Mouse (Mus musculus) mouse trophoblast stem cell (cell line): ENCODE data around the gene Slc47a1.
"Not testable (repeated sequence)": the region's sequence is repeated elsewhere in the genome, so short reads cannot be mapped to it uniquely, and the experiment has no call there.

Experiments
- in situ Hi-C, 2 experiments: fragments of 300-500 bp; cut with MseI, MboI; formaldehyde crosslinking; loops; 2 replicates in 1 of 2; 3 replicates in 1 of 2; pipeline ENCODE4 v1.15.1; 2025

Gene Slc47a1

DNA sequence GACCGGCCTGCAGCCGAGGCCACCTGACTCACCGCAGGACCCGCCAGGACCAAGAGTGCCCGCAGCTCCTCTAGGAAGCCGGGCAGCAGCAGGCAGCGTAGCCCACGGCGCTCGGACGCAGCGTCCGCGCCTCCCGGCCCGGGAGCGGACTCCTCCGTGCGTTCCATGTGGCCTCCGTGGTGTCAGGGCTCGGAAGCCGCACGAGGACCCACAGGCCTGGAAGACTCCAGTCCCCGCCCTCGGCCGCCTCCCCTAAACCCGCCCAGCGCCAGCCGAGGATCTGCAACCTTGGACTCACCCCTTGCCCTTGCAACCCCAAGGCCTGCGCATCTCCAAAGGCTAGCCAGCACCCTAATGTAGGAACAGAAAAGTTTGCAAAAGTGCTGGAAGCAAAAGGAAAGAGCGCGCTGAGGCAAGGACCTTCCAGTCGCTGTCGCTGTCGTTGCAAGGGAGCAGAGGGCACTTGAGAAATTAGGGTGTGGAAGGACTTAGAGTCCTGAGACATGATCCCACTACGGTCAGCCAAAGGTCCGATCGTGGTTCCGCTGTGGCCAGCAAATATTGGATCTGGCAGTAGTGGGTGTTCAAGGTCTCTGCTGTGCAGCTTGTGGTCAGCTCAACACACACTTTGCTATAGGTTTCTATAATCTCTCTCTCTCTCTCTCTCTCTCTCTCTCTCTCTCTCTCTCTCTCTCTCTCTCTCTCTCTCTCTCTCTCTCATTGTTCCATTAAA, at the start of gene Slc47a1:
Slc47a1 (minus strand) TSS at position 465 of the 733 bp plus-strand sequence.
- in situ Hi-C loops, result no loop called here

DNA sequence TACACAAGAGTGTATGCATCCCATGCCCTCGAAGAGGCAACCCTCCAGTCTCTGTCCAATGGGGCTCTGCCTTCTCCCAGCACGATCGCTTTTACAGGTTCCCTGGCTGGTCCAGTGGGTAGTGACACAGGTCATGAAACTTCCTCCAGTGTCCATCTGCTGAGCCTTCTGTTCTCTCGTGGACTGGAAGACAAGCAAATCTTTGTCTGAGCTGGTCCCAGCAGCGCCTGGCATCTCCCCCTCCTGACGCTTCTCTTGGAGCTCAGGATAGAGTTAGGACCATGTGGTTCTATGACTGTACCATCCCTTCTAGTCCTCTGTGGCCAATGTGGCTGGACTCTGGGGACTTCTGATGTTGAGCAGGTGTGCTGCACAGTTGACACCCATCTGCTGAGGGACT, 41.1 kb upstream of the Slc47a1 start:
- in situ Hi-C loops, result loop anchor here (5.0 to 10.0 kb wide), 3 partner anchors 88 to 198 kb away; partner anchors contain the start of gene B9d1 (in 1 of the 2)

DNA sequence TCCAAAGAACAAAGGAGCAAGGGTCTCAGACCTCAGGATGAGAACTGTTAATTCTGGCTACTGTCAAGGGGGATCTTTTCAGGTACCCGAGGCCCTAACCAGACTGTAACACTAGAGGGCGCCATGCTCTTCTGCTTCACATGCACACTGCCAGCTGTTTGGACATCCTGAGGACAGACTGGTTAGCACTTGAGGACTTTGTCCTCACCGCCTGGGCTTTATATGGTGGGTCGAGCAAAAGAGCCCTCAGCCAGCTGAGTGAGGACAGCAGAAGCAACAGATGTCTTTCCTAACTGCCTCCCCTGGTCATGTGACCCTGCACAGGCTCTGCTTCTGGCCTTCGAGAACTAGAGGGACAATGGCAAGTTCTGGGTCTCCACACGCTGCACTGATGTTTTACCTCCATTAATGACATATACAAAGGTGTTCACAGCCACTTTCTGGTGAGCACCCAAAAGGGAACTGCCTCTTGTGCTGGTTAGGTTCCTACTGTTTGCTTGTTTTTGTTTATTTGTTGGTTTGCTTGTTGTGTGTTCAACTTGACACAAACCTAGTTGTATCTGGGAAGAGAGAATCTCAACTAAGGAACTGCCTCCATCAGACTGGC, 39.9 kb upstream of the Slc47a1 start:
- in situ Hi-C loops, result loop anchor here (5.0 to 10.0 kb wide), 3 partner anchors 89 to 199 kb away; partner anchors contain the start of gene B9d1 (in 1 of the 2)

DNA sequence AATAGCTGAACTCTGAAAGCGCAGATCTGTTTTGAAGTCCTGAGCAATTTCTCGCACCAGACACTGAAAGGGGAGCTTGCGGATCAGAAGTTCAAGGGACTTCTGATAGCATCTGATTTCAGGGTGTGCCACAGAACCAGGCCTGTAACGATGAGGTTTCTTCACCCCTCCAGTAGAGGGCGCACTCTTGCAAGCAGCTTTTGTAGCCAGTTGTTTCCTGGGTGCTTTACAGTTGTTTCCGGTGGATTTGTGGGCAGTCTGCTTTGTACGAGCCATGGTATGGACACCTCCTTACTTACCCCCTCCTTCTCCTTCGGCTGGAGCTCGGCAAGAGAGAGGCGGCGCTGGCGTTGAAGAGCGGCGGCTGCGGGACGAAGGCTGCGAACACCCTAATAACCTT, 38.4 kb upstream of the Slc47a1 start:
- in situ Hi-C loops, result loop anchor here (5.0 to 10.0 kb wide), 3 partner anchors 91 to 201 kb away; partner anchors contain the start of gene B9d1 (in 1 of the 2)

DNA sequence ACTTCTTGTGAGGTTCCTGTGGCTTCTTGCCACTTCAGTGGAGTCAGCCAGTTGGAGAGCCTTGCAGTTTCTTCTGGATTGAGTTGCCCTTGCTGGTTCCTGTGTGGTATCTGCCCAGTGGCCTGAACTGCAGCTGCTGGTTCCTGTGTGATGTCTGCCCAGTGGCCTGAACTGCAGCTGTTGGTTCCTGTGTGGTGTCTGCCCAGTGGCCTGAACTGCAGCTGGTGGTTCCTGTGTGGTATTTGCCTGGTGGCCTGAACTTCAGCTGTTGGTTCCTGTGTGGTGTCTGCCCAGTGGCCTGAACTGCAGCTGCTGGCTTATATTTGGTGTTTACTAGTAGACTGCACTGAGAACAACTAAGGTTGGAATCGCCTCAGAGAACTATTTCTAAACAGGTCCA, 37.3 kb upstream of the Slc47a1 start:
- in situ Hi-C loops, result loop anchor here (5.0 to 10.0 kb wide), 3 partner anchors 92 to 202 kb away; partner anchors contain the start of gene B9d1 (in 1 of the 2)

DNA sequence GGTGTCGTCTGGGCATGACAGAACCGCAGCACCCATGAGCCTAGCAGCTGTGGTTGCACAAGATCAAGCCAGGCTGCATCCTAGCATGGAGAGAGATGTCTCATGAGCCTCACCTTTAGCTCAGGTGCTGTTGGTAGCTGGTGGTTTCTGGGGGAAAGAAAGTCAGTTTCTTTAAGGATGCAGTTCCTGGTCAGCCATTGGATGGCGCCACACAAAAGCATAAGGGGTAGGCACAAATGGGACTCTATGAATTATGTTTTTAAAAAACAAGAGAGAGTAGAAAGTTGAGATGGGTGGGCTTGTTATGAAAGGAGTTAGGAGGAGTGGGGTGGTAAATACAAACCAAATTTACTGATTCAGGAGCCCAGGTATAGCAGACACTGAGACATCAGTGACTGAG, 36.4 kb upstream of the Slc47a1 start:
- in situ Hi-C loops, result loop anchor here (5.0 to 10.0 kb wide), 3 partner anchors 67 to 200 kb away; no protein-coding TSS in a partner anchor

DNA sequence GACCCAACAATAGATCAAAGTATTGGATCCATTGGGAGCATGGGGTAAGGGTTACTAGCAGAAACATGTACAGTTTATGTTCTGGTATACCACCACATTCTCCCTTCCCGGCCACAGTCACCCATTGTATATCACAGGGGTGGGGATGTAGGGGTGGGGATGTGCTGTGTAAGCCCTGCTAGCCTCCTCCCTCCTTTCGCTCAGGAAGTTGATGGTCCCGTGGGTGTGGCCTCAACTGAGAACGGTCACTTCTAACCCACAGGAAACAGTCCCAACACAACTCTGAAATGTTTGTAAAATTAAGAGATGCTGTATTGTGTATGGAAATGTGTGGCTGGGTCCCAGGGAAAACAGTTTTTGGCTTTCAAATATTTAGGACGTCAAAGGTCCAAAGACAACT, 35.3 kb upstream of the Slc47a1 start:
- in situ Hi-C loops, result loop anchor here (5.0 to 10.0 kb wide), 3 partner anchors 66 to 201 kb away; no protein-coding TSS in a partner anchor

DNA sequence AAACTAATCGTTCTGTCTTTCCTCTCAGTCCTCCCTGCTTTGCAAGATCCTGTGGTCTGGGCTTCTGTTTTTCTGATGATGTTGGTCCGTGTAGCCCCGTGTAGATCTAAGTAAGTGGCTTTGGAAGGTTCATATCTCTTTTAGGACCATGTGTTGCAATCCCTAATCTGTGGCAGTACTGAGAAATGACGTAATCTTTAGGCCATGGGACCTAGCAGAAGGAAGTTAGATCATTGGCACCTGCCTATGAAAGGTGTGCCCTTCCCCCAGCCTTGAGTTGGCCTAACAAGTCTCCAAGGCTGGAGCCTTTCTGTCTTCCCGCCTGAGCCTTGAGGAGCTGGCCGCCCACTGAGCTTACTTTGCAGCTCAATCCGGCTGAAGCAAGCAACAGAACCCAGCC, 33.7 kb upstream of the Slc47a1 start:
- in situ Hi-C loops, result loop anchor here (5.0 to 10.0 kb wide), 3 partner anchors 65 to 203 kb away; no protein-coding TSS in a partner anchor

DNA sequence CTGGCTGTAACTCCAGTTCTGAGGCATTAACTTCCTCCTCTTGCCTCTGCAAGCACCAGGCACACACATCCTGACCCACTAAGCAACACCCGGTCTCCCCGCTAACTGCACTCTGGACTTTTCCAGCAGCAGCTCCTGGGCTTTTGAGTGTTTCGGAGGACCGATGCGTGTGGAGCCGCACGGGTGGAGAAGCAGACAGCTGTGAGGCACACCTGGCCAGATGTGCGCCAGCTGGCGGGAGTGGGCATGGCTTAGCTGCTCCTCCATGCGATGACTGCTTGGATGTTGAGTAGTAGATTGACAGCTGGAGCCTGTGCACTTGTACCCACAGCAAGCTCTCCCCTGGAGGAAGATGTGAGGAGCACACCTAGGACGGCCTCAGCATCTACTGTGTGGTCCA, 33.1 kb upstream of the Slc47a1 start:
- in situ Hi-C loops, result loop anchor here (5.0 to 10.0 kb wide), 3 partner anchors 64 to 204 kb away; no protein-coding TSS in a partner anchor

DNA sequence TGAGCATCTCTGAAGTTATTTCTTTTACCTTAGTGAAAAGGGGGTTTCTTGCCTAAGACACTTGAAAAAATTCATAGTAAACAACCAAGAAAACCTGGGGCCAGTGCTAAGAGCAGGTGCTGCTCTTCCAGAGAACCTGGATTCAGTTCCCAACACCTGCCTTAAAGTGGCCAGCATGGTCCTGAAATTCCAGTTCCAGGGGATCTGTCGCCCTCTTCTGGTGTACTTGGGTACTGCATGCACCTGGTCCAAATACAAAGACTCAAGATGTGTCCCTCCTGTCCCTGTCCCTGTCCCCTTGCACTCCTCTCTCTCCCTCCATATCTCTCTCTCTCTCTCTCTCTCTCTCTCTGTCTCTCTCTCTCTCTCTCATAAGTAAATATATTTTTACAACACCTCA, 32.0 kb upstream of the Slc47a1 start:
- in situ Hi-C loops, result loop anchor here (5.0 to 10.0 kb wide), 3 partner anchors 63 to 205 kb away; no protein-coding TSS in a partner anchor

DNA sequence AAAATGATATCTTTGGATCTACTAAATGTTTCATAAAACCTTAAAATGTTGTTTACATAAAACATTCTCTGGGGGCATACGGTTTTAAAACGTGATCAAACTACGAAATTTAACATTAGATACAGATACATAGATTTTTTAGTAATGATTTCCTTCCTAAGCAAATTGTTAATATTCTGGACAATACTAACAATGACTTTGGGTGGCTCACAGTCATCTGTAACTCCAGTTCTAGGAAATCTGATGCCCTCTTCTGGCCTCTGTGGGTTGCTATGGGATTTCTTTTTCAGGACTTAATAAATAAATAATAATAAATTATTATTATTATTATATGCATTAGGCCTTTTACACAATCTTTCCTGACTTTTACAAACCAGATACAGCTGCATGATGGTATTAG, 30.9 kb upstream of the Slc47a1 start:
- in situ Hi-C loops, result loop anchor here in 1 of 2 experiments (5.0 kb wide), 1 partner anchor 57 kb away; no protein-coding TSS in a partner anchor

DNA sequence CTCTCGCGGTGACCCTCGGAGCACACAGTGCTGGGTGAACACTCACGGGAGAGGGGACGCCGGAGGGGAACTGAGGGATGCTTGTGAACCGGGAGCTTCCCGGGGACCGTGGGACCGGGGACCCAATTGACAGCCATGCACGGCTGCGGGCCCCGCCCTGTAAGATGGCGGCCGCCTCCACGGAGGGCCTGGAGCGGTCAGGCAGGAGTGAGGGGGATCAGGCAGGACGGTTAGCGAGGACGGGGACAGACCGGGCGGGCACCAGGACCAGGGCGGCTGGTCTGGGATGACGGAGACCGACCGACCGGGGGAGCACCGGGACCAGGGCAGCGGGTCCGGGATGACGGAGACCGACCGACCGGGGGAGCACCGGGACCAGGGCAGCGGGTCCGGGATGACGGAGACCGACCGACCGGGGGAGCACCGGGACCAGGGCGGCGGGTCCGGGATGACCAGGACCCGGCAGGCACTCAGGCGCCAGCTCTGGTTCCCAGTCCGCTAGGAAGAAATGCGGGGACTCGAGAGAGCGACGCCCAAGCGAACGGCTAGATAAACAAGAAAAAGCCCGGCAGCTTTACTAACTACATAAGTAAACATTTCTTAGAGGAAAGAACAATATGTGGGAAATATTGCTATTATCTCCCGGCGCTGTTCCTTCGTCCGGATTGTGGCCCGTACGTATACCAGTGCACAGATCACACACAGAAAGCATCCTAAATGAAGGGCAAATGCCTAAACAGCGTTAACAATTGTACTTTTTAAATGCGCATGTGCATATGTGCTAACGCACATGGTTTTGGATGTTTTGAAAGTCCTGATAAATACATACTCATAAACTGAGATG, 30.3 kb upstream of the Slc47a1 start:
- in situ Hi-C loops, result loop anchor here in 1 of 2 experiments (5.0 kb wide), 1 partner anchor 56 kb away; no protein-coding TSS in a partner anchor

DNA sequence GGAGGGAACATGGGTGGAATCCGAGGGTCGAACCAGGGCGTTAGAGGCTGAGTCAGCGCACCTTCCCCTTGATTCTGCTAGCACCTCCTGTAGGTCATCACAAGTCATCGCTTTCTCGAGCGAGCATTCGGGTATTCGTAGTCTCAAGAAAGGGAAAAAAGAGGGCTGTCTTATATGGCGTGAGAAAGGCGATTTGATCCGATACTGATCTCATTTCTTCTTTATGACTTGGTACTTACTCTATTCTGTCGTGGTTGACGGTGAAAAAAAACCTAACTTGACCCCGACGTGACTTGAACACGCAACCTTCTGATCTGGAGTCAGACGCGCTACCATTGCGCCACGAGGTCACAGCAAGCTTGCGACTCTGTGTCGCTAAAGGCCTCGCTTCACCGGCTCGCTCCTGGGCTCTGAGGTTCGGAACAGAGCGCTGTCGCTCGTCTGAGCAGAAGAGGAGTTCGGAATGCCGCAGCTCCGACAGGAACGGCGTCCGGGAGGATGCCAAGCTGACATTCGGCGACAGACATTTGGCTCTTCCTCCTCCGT, 29.6 kb upstream of the Slc47a1 start:
- in situ Hi-C loops, result loop anchor here in 1 of 2 experiments (5.0 kb wide), 1 partner anchor 55 kb away; no protein-coding TSS in a partner anchor

DNA sequence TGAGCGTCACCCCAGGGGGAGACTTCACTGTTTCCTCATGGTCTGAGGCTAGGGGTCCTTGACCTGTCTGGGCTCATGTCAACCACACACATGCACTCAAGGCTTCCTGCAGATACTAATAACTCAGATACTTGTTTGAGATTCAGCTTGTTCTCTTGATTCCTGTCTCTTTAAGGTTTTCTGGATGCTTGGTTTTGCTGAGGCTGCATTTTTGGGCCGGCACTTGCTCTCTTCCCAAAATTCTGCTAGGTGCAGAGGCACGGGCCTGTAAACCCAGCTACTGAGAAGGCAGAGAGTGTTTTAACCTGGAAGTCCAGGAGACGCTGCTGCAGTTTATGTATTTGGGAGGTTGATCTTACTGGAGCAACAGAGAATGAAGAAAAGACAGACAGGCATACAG, 23.6 kb upstream of the Slc47a1 start:
- in situ Hi-C loops, result no loop called here

DNA sequence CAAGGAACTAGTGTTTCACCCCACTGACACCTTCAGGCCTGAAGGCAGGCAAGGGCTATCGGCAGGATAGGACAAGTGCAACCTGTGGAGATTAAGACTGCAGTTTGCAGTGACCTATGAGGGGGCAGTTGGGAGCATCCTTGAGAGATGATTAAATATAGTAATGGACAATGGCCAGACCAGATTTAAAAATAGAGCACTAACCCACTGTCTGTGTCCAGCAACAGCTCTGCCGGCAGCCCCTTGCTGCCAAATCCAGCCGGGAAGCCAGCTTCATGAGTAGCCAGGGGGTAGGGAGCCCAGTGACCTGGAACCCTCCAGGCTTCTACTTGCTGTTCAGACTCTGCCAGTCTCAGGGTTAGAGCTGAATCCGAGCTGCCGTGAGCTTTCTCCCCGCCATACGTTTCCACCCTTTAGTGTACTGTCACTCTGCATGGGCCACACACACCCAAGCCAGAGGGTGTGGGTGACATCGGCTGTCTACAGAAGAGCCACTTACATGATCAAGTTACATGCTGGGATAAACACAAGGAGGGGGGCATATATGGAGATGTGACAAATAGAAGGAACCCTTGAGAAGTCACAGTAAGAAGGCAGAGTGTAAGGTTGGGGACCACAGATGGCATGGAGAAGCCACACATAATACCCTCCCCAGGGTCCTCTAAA, 22.7 kb upstream of the Slc47a1 start:
- in situ Hi-C loops, result no loop called here

DNA sequence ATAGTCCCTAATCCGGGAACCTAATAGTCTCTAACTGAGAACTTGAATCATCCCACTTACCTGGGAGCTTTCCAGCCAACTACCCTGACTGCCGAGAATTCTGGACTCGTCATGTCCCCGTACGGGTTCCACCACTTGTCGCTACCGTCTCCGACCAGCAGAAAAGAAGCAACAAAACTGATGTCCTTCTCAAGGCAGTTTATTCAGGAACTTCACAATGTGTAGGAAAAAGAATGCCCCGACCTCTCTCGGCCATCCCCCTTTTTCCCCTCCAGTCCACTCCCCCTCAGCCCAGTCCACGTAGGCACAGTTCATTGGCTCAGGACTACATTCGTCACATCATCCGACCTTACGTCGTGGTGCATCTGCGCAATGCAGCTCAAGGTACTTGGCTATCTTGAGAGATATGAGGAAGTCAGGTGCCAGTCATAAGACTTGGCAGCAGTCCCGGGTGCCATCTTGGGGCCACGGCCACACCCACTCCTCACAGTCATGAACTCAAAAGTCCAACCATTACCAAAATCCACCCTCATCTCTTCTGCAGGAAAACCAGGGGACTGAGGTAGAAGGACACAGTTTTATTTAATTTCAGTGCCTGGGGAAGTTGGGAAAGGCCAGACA, 19.4 kb upstream of the Slc47a1 start:
- in situ Hi-C loops, result not testable (repeated sequence)

DNA sequence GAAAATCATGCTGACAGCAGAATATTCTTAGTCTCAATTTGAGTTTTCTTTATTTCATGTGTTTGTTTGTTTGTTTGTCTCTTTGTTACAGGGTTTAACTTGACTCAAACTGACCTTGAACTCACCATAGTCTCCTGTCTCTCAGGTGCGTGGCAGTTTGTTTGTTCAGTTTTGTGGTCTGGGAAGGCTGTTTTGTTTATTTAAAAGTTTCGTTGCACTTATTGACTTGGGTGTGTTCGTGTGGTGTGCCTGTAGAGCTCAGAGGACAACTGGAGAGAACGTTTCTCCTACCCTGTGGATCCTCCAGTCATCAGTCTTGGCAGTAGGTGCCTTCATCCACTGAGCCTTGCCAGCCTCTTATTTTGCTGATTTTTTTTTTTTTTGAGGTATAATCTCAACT, 10.8 kb upstream of the Slc47a1 start:
- in situ Hi-C loops, result loop anchor here in 1 of 2 experiments (5.0 kb wide), 1 partner anchor 37 kb away; no protein-coding TSS in a partner anchor

DNA sequence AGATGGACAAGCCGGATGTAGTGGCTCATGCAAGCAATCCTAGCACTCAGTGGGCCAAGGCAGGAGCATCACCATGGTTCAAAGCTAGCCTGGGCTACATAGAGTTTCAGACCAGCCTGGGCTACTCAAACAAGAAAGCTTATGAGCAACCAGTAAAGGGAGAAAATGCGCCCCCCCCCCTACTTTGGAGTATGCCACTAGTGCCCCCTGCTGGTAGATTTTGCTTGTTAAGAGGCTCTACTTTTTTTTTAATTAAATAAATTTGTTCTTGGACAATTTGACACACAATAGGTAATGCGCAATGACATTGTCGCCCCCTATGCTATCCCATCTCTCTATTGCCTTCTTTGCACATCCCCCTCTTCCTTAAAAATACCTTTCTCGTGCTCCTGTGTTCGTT, 9.9 kb upstream of the Slc47a1 start:
- in situ Hi-C loops, result loop anchor here in 1 of 2 experiments (5.0 kb wide), 1 partner anchor 36 kb away; no protein-coding TSS in a partner anchor

DNA sequence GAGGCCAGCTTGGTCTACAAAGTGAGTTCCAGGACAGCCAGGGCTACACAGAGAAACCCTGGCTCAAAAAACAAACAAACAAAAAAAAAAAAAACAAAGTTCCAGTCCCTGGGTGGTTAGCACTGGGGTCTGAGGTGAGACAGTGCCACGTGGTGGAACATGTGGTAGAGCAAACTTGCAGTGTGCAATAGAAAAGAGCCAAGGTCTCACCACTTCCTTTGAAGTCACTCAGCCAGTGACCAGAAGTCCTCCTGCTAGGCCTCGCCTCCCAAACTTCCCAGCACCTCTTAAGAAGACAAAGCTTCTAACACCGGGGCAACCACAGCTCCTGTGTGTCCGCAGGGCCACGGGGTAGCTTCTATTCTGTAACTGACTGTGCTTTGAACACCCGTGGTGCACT, 9.1 kb upstream of the Slc47a1 start:
- in situ Hi-C loops, result loop anchor here in 1 of 2 experiments (5.0 kb wide), 1 partner anchor 35 kb away; no protein-coding TSS in a partner anchor

DNA sequence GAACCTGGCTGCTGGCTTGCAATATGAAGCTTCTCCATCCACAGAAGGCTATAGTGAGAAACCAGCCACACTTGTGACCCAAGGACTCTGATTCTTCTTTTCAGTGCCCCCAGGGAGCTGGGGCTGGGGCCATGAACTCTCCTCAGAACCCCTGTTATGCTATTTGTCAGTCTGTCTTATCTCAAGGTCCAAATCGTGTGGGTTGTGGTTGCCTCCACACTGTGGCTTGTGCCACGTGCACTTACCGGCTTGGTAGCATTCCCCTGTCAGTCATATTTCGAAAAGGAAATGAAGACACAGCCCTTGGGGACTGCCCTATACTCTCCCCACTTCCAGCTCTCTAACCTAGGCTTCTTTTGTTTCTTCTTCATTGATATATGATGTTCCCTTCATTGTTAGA, 7.6 kb upstream of the Slc47a1 start:
- in situ Hi-C loops, result loop anchor here in 1 of 2 experiments (5.0 kb wide), 1 partner anchor 33 kb away; no protein-coding TSS in a partner anchor
